Mouse (Mus musculus) liver, adult 2 months (tissue): ENCODE data around the gene Plau.

Experiments used
- CTCF ChIP-seq: fragments of 200-500 bp; IDR thresholded peaks from 2 replicates; pipeline ENCODE4 v1.5.1; 2011; ENCODE audit warnings: low read depth, low read length, control low read depth
- POLR2A ChIP-seq: fragments of 200-500 bp; IDR thresholded peaks from 2 replicates; pipeline ENCODE4 v1.6.1; 2011; ENCODE audit warnings: low read length, control low read depth; ENCODE audit not compliant: insufficient read depth; ENCODE audit errors: extremely low read depth

GRCm38 (mm10) chr14:20829523-20830366 is 6.7 kb upstream of the Plau start:
- TF ChIP-seq CTCF (no peak), POLR2A (no peak)
